ENCODE assay signal across 40 mouse cellular contexts in the genomic region with DNA sequence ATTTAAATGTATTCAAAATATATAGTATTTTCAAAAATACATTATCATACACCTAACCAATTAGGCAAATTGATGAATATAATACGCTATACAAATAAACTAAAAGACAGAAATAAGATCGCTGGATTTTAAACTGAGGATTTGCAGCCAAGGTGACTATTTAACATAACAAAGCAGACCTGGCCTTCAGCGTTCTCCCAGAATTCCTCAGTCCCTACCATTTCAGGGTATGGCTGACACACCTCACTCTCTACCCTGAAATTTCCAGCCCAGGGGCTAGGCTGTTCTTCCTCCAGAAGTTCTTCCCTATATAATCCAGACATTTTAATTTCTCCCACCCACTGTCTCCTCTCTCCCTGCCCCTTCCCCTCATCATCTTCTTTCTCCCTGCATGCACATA. TPM values are rescaled to one million over a fixed set of nuclear protein-coding genes. Genes with fewer than 3 reads are reported as not detected.
"Had no signal": no experiment of that assay in that cellular context is flagged by ENCODE, and none has a peak within 500 bp of the region (broad histone marks: within the 10 kb centered on the region; RNA-seq: fewer than 3 reads in every experiment).

No protein-coding gene starts in this region.

- H3K9me3 ChIP-seq: limb, embryonic 10.5 days; limb, embryonic 12.5 days; limb, embryonic 13.5 days; limb, embryonic 15.5 days; liver, embryonic 12.5 days; liver, embryonic 13.5 days; liver, embryonic 15.5 days; lung, embryonic 15.5 days; megakaryocyte, embryonic 14.5 days; midbrain, embryonic 10.5 days; midbrain, embryonic 12.5 days; midbrain, embryonic 13.5 days; midbrain, embryonic 15.5 days; neural tube, embryonic 12.5 days; neural tube, embryonic 13.5 days had no signal

- H3K4me3 ChIP-seq: limb, embryonic 10.5 days; limb, embryonic 12.5 days; limb, embryonic 13.5 days; limb, embryonic 15.5 days; liver, embryonic 12.5 days; liver, embryonic 13.5 days; liver, embryonic 15.5 days; lung, embryonic 15.5 days; megakaryocyte, embryonic 14.5 days; midbrain, embryonic 10.5 days; midbrain, embryonic 12.5 days; midbrain, embryonic 13.5 days; midbrain, embryonic 15.5 days; myocyte; neural tube, embryonic 12.5 days; neural tube, embryonic 13.5 days had no signal

- H3K4me1 ChIP-seq: neural tube, embryonic 12.5 days had no signal

- DNase-seq: left cerebral cortex, postnatal 4 days; liver; liver, embryonic 13.5 days; liver, postnatal 0 days; lung, adult 18-20 months; lung, adult 2 months; lung, embryonic 14.5 days; lung, postnatal 10 days; lung, postnatal 14 days; lung, postnatal 36 days; midbrain, embryonic 14.5 days had no signal

- H3K27ac ChIP-seq: limb, embryonic 10.5 days; limb, embryonic 12.5 days; limb, embryonic 13.5 days; limb, embryonic 15.5 days; liver, embryonic 12.5 days; liver, embryonic 13.5 days; liver, embryonic 14.5 days; liver, embryonic 15.5 days; lung, embryonic 15.5 days; macrophage; midbrain, embryonic 10.5 days; midbrain, embryonic 12.5 days; midbrain, embryonic 13.5 days; midbrain, embryonic 15.5 days; neural tube, embryonic 12.5 days; neural tube, embryonic 13.5 days had no signal

- H3K9ac ChIP-seq: limb, embryonic 12.5 days; limb, embryonic 13.5 days; limb, embryonic 15.5 days; liver, embryonic 12.5 days; liver, embryonic 13.5 days; liver, embryonic 14.5 days; liver, embryonic 15.5 days; liver, postnatal 0 days; lung, embryonic 14.5 days; lung, embryonic 15.5 days; midbrain, embryonic 12.5 days; midbrain, embryonic 13.5 days; midbrain, embryonic 15.5 days; neural tube, embryonic 12.5 days; neural tube, embryonic 13.5 days had no signal

- H3K27me3 ChIP-seq: limb, embryonic 12.5 days; limb, embryonic 13.5 days; limb, embryonic 15.5 days; liver, embryonic 12.5 days; liver, embryonic 13.5 days; liver, embryonic 15.5 days; lung, embryonic 15.5 days; megakaryocyte, embryonic 14.5 days; midbrain, embryonic 12.5 days; midbrain, embryonic 13.5 days; midbrain, embryonic 15.5 days; neural tube, embryonic 12.5 days; neural tube, embryonic 13.5 days had no signal

- H3K36me3 ChIP-seq: limb, embryonic 15.5 days; midbrain, embryonic 15.5 days; neural tube, embryonic 12.5 days had no signal

RNA-seq across cellular contexts. Expression of a gene that starts 23.0 kb away (rescaled TPM):
- total RNA-seq: liver, adult 2 months; megakaryocyte progenitor cell, adult 5-6 weeks; megakaryocyte-erythroid progenitor cell, adult 5-6 weeks; monocyte, adult 5-6 weeks had no signal
- polyA plus RNA-seq: limb, embryonic 10.5 days; limb, embryonic 11.5 days; limb, embryonic 12.5 days; limb, embryonic 13.5 days; limb, embryonic 14.5 days; limb, embryonic 15.5 days; liver, adult 2 months; liver, embryonic 11.5 days; liver, embryonic 12.5 days; liver, embryonic 13.5 days; liver, embryonic 14.5 days; liver, embryonic 15.5 days; liver, embryonic 16.5 days; liver, postnatal 0 days; lung, adult 2 months; lung, embryonic 14.5 days; lung, embryonic 15.5 days; lung, embryonic 16.5 days; lung, postnatal 0 days; macrophage; midbrain, embryonic 10.5 days; midbrain, embryonic 11.5 days; myocyte; neural tube, embryonic 11.5 days; neural tube, embryonic 12.5 days; neural tube, embryonic 13.5 days had no signal
